Mouse (Mus musculus) adrenal gland, adult (tissue): ENCODE measurements around the gene Bicral.
"Not testable (repeated sequence)": the region's sequence is repeated elsewhere in the genome, so short reads cannot be mapped to it uniquely, and the experiment has no call there.

ENCODE experiments used
- DNase-seq, 2 experiments: peaks; one replicate each; pipeline ENCODE4 v3.0.0; 2022 to 2023; ENCODE audit warnings: low spot score in 1 of 2; ENCODE audit not compliant: inconsistent age in 2 of 2

Bicral gene

GRCm38 (mm10) chr17:46809131-46809830 is 49.0 kb downstream of the Bicral start:
- no peak for DNase-seq

- DNase-seq = no peak
Observed at GRCm38 (mm10) chr17:46808376-46808775, 49.9 kb downstream of the Bicral start.

- no peak for DNase-seq
Observed at GRCm38 (mm10) chr17:46801761-46802160, 56.5 kb downstream of the Bicral start.

- no peak for DNase-seq
Observed at GRCm38 (mm10) chr17:46799680-46800079, 58.6 kb downstream of the Bicral start.

GRCm38 (mm10) chr17:46797386-46797785 is 60.9 kb downstream of the Bicral start:
- no peak for DNase-seq

GRCm38 (mm10) chr17:46796743-46797142 is 61.5 kb downstream of the Bicral start:
- DNase-seq = no peak

- DNase-seq = no peak
Observed at GRCm38 (mm10) chr17:46792963-46793362, 65.3 kb downstream of the Bicral start.

GRCm38 (mm10) chr17:46787974-46788373 is 70.3 kb downstream of the Bicral start:
- DNase-seq = not testable (repeated sequence)

- DNase-seq = no peak
Observed at GRCm38 (mm10) chr17:46786952-46787351, 71.3 kb downstream of the Bicral start.

GRCm38 (mm10) chr17:46783222-46783565 is 75.1 kb downstream of the Bicral start:
- no peak for DNase-seq

- peak; percentile 92 to 98 for DNase-seq
Observed at GRCm38 (mm10) chr17:46782341-46783221, 75.7 kb downstream of the Bicral start, which contains the start of gene Rpl7l1. Gene Rpl7l1 (minus strand): TSS chr17:46782672.

- DNase-seq = peak; percentile 12 to 63
Observed at GRCm38 (mm10) chr17:46781876-46782275, 76.4 kb downstream of the Bicral start.

GRCm38 (mm10) chr17:46776087-46776486 is 82.2 kb downstream of the Bicral start:
- no peak for DNase-seq

GRCm38 (mm10) chr17:46775070-46775469 is 83.2 kb downstream of the Bicral start:
- peak in 1 of 2 experiments; percentile 43 for DNase-seq

- DNase-seq = peak in 1 of 2 experiments; percentile 59
Observed at GRCm38 (mm10) chr17:46774131-46774472, 84.2 kb downstream of the Bicral start.

GRCm38 (mm10) chr17:46773278-46774130 is 84.8 kb downstream of the Bicral start:
- peak in 1 of 2 experiments; percentile 60 for DNase-seq

- DNase-seq = peak; percentile 88 to 97
Observed at GRCm38 (mm10) chr17:46772404-46773277, 85.6 kb downstream of the Bicral start, which contains the start of gene 2310039H08Rik. Gene 2310039H08Rik (plus strand): TSS chr17:46772635.

GRCm38 (mm10) chr17:46772038-46772403 is 86.3 kb downstream of the Bicral start:
- DNase-seq = no peak

- peak; percentile 35 to 66 for DNase-seq
Observed at GRCm38 (mm10) chr17:46771616-46772015, 86.7 kb downstream of the Bicral start.

- DNase-seq = no peak
Observed at GRCm38 (mm10) chr17:46771025-46771424, 87.3 kb downstream of the Bicral start.
